Mouse (Mus musculus): ENCODE data around the gene Lrrc37a.
"Not testable (repeated sequence)": the region's sequence is repeated elsewhere in the genome, so short reads cannot be mapped to it uniquely, and the experiment has no call there.

Gene Lrrc37a

GRCm38 (mm10) chr11:103504497-103504896 is at the start of gene Lrrc37a:
Lrrc37a (minus strand) TSS chr11:103504597.
- DNase-seq (ENCODE audit: low read depth, low spot score) = no peak

GRCm38 (mm10) chr11:103534973-103535372 is 30.6 kb upstream of the Lrrc37a start:
- DNase-seq (ENCODE audit: low read depth, low spot score) = not testable (repeated sequence)

GRCm38 (mm10) chr11:103512111-103512510 is 7.7 kb upstream of the Lrrc37a start:
- DNase-seq (ENCODE audit: low read depth, low spot score) = no peak

GRCm38 (mm10) chr11:103464443-103464842 is 40.0 kb downstream of the Lrrc37a start:
- peak; percentile 42 for DNase-seq (ENCODE audit: low read depth, low spot score)

- not testable (repeated sequence) for DNase-seq (ENCODE audit: low read depth, low spot score)
These were observed 53.3 kb downstream of the Lrrc37a start for GRCm38 (mm10) chr11:103451105-103451504.

DNA sequence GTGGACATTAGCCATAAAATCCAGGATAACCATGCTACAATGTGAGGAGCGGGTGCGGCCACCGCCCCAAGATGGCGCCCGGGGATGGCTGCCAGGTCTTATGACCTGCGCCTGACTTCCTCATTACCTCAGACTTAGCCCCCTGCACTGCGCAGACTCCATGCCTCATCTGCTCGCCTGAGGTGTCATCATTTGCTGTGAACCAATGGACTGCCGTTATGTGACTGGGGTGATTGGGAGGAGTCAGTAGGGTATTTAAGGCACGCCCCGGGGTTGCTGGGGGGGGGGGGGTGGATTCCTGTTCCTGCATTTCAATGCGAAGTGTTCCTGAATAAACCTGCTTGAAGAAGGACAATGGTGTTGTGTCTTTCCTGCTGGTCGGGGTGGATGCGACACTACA is 54.7 kb downstream of the Lrrc37a start:
- not testable (repeated sequence) for DNase-seq (ENCODE audit: low read depth, low spot score)

GRCm38 (mm10) chr11:103443678-103444077 is 60.7 kb downstream of the Lrrc37a start:
- DNase-seq (ENCODE audit: low read depth, low spot score) = no peak

DNA sequence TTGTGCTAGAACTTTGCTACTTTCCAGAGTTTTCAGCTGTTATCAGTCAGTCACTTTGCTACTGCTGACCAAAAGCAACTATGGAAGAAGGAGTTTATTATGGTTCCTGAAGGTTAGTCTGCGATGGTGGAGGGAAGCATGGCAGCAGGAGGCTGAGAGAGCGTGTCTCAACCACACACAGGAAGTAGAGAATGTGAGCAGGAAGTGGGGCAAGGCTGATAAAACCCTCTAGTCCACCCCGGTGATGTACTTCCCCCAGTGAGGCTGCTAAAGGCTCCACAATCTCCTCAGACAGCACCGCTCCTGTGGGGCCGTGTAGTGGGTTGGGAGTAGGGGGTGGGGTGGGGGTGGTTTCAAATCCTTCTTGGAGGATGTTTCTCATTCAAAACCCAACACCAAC is 68.1 kb downstream of the Lrrc37a start:
- DNase-seq (ENCODE audit: low read depth, low spot score) = peak; percentile 30

GRCm38 (mm10) chr11:103425031-103425430 is 79.4 kb downstream of the Lrrc37a start:
- peak; percentile 28 for DNase-seq (ENCODE audit: low read depth, low spot score)

DNA sequence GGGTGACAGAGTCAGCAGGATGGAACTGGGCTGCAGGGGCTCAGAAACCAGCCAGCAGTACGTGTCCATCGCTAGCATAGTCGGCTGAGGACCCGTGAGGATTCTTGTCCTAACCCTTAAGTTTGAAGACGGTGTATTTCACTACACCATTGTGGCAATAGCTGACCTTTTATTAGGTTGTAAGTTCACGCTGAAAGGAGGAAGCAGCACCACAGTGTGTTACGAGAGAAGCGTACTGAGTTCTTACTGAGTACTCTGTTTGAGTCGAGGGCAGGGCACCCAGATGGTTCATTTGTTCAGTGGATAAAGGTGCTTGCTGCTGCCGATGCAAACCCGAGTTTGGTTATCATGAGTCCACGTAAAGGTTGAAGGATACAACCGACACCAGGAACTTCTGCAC is 84.7 kb downstream of the Lrrc37a start:
- no peak for DNase-seq (ENCODE audit: low read depth, low spot score)

DNA sequence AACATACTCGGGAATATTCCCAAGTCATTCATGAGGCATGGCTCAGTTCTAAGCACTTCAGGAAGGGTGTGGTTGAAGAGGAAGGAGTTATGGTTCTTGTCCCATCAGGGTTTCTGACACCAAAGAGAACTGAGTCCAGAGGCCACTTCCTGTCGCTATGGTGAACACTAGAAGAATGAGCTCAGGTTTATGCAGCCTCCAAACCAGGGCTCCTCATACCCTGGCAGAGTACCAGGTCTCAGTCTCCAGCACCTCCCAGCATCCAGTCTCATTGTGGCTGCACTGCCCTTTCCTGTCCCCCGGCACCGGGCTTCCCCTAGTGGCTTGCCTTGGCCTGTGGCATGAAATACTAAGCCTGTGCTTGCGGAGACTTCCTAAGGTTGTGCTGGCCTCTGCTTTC is 85.2 kb downstream of the Lrrc37a start:
- no peak for DNase-seq (ENCODE audit: low read depth, low spot score)

DNA sequence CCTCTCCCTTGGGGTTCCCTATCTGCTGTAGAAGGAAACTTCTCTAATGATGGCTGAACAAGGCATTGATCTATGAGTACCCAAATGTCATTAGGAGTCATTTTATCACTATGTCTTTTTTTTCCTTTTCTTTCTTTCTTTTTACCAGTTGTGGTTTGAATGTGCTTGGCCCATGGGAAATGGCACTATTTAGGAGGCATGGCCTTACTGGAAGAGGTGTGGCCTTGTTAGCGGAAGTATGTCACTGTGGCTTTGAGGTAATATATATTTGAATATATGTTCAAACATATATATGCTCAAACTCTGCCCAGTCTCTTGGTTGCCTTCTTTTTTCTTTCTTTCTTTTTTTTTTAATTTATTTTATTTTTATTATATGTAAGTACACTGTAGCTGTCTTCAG is 90.9 kb downstream of the Lrrc37a start:
- no peak for DNase-seq (ENCODE audit: low read depth, low spot score)

DNA sequence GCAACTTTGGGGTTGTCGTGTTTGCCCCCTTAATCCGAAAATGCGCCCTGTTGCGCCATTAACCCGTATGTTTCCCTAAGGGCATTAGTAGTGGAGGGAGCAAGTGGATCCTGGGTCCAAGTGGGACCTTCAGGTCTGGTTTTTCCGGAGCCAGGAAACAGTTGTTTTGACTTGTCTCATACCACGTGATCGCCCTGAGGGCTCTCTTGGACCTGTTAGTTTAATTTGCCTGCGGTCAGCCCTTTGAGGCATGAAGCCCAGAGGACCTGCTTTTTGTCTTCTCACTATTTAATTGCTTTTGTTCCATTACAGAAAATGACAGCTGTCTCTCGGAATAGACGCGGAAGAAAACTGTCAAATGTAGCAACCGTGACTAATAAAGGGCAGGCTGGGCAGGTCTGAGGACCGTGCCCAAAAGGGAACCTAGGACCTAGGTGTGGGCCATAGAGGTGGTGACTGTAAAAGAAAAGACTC is 91.4 kb downstream of the Lrrc37a start:
- no peak for DNase-seq (ENCODE audit: low read depth, low spot score)

DNA sequence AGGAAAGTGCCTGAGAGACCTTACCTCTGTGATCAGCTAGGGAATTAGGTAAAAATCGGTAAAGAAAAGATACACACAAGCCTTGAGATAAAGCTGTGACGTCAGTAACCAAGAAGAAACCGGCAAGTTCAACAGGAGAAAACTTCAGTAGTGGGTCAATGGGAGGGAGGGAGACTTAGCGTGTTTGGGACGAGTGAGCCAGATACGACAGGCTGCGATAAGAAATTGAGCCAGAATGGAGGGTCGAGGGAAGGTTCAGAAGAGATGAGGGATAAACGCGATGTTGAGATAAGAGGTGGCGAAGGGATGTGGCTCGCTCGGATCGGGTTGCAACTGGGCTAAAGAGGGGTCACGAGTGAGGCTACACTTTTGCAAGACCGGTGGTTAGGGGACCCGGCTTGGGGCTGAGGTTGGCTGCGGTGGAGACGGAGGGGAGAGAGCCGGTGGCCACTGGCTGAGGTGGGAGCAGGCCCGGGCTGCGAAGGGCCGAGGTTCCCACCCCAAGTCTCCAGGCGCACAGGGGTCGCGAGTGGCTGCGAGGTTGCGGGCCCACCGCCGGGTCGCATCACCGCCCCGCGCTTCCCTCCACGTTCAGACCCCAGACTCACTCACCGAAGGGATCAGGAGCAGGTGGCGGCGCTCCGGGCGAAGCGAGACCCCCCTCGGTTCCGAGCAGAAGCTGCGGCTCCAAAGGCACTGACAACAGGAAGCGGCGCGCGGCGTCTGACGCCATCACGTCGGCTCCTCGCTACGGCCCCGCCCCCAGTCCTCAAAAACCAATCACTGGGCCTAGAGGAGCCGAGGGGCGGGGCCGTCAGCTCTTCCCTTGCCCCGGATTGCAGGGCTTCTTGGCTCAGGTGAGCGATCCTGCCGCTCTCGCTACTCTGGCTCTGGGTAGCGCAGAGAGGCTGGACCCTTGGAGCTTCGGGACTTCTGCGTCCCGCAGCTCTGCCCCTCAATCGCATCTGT is 92.1 kb downstream of the Lrrc37a start, which contains the start of gene Plekhm1:
Plekhm1 (minus strand) TSS at position 707 of the 969 bp plus-strand sequence.
- peak; percentile 98 for DNase-seq (ENCODE audit: low read depth, low spot score)

GRCm38 (mm10) chr11:103411301-103411700 is 93.1 kb downstream of the Lrrc37a start:
- peak; percentile 23 for DNase-seq (ENCODE audit: low read depth, low spot score)

DNA sequence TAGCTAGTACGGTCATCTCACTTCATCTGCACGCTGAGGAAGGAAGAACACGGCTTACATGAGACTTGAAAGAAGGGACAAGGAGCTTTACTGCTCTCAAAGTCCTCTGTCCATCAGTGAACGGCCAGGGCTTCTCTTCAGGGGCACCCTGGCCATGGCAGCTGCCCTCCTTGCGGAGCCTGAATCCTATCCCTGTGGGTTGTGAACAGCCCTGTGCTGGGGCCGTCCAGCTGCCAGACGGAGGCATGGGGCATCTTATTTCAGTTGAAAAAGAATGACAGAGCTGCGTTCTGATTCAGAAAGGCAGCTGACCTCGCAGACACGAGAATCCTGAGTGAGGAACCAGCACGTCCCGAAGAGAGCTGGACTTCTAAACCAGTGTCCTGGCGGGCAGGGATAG is 95.5 kb downstream of the Lrrc37a start:
- no peak for DNase-seq (ENCODE audit: low read depth, low spot score)

GRCm38 (mm10) chr11:103407136-103407535 is 97.3 kb downstream of the Lrrc37a start:
- DNase-seq (ENCODE audit: low read depth, low spot score) = not testable (repeated sequence)

- DNase-seq (ENCODE audit: low read depth, low spot score) = no peak
These were observed 97.8 kb downstream of the Lrrc37a start for GRCm38 (mm10) chr11:103406551-103406950.

- no peak for DNase-seq (ENCODE audit: low read depth, low spot score)
These were observed 98.6 kb downstream of the Lrrc37a start for GRCm38 (mm10) chr11:103405814-103406213.

- DNase-seq (ENCODE audit: low read depth, low spot score) = no peak
These were observed 99.8 kb downstream of the Lrrc37a start for GRCm38 (mm10) chr11:103404618-103405017.

DNA sequence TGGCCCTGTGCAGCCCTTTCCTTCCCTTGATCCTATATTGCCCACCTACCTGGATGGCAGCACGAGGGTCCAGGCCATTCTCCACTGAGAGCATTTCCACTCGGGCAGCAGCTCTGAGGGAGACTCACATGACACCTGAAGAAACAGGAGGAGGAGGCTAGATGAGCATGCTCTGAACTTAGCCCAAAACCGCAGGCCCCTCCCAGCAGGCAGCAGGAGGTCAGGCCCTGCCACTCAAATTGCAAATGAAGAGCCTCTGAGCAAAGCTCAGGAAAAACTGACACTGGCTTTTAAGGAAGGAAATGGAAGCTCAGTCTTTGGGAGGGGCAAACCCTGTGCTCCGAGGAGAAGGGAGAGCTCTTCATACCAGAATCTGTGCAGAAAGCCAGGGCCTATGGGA is 100.6 kb downstream of the Lrrc37a start:
- no peak for DNase-seq (ENCODE audit: low read depth, low spot score)

DNA sequence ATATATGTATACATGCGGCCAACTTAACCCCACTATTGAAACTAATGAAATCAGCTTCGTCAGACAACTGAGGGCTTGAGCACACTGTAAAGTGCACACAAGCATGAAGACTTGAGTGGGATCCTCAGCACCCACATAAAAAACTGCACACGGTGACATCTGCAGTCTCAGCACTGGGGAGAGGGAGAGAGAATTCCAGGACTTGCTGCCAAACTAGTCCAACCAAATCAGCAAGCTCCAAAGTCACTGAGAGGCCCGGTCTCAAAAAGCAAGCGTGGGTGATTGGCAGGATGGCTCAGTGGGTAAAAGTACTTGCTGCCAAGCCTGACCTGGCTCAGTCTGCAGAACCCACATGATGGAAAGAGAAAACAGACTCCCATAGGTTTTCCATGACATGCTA is 101.7 kb downstream of the Lrrc37a start:
- DNase-seq (ENCODE audit: low read depth, low spot score) = no peak

DNA sequence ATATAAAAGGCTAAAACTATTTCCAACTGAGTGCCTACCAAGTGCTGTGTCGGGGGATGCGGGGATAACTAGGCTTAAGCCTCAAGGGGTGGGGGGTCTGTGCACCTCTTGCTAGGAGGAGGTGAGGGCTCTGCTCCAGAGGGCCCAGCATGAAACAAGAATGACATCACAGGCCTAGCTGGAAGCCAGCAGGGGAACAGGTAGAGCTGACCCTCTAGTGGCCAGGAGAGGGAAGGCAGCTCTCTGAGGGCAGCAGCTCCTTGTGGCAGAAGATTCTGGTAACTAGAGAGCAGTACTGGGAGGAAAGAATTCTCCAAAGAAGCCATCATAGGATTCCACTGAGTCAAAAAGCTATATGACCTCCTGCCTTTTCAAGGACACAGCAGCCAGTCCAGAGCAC is 102.2 kb downstream of the Lrrc37a start:
- DNase-seq (ENCODE audit: low read depth, low spot score) = peak; percentile 82

All from CD4-positive, CD25-positive, alpha-beta regulatory T cell, adult 2 months (primary cell).